Mouse (Mus musculus) gastrocnemius, adult 18-20 months (tissue): ENCODE measurements around the gene Tas2r124. TPM values are rescaled to one million over a fixed set of nuclear protein-coding genes. Genes with fewer than 3 reads are reported as not detected.

ENCODE experiments used
- DNase-seq: peaks from one replicate; pipeline ENCODE4 v3.0.0; 2021; ENCODE audit warnings: low spot score
- long read RNA-seq, 2 experiments: library from polyadenylated mRNA; stranded (forward); transcript quantifications; one replicate each; pipeline ENCODE4 v2.0.0; 2021
- total RNA-seq, 2 experiments: library from RNA; stranded (reverse); gene quantifications; 2 replicates each; pipeline ENCODE4 v1.2.3; 2021

Gene Tas2r124
- not detected for total RNA-seq
- long read RNA-seq, experiment 1, result 0 reads
- long read RNA-seq, experiment 2, result 0 reads

GRCm38 (mm10) chr6:132754430-132754829, at the start of gene Tas2r124:
TSS of gene Tas2r124 (plus strand) at chr6:132754730.
- DNase-seq, result no peak

GRCm38 (mm10) chr6:132711828-132712227, 42.7 kb upstream of the Tas2r124 start, which contains the start of gene Tas2r122:
TSS of gene Tas2r122 (minus strand) at chr6:132711928.
- DNase-seq, result no peak

- DNase-seq, result no peak
Measured at GRCm38 (mm10) chr6:132737935-132738334, 16.6 kb upstream of the Tas2r124 start, which contains the start of gene Tas2r115. TSS of gene Tas2r115 (minus strand) at chr6:132738035.

GRCm38 (mm10) chr6:132750206-132750605, 4.3 kb upstream of the Tas2r124 start:
- DNase-seq, result no peak

- DNase-seq, result no peak
Measured at GRCm38 (mm10) chr6:132761831-132762230, 7.3 kb downstream of the Tas2r124 start, which contains the start of gene Tas2r102. TSS of gene Tas2r102 (plus strand) at chr6:132762131.

GRCm38 (mm10) chr6:132778062-132778461, 23.5 kb downstream of the Tas2r124 start, which contains the start of gene Tas2r136:
TSS of gene Tas2r136 (minus strand) at chr6:132778162.
- DNase-seq, result no peak

- no peak for DNase-seq
Measured at GRCm38 (mm10) chr6:132795393-132795792, 40.9 kb downstream of the Tas2r124 start.

- no peak for DNase-seq
Measured at GRCm38 (mm10) chr6:132802518-132802917, 48.0 kb downstream of the Tas2r124 start, which contains the start of gene Tas2r117. TSS of gene Tas2r117 (plus strand) at chr6:132802818.

Other genes starting within 250 kb of the Tas2r124 start
- gene Prh1, start 184.9 kb upstream of the Tas2r124 start, total RNA-seq, result not detected
- not detected for gene Prp2, start 158.8 kb upstream of the Tas2r124 start, total RNA-seq
- not detected for gene A630073D07Rik, start 103.2 kb upstream of the Tas2r124 start, total RNA-seq
- not detected for gene Tas2r120, start 97.8 kb upstream of the Tas2r124 start, total RNA-seq
- gene Tas2r121, start 53.7 kb upstream of the Tas2r124 start, total RNA-seq, result not detected
- gene Tas2r122, start 42.8 kb upstream of the Tas2r124 start, total RNA-seq, result not detected
- gene Tas2r115, start 16.7 kb upstream of the Tas2r124 start, total RNA-seq, result not detected
- gene Tas2r102, start 7.4 kb downstream of the Tas2r124 start, total RNA-seq, result not detected
- not detected for gene Tas2r136, start 23.4 kb downstream of the Tas2r124 start, total RNA-seq
- gene Tas2r117, start 48.1 kb downstream of the Tas2r124 start, total RNA-seq, result not detected
- not detected for gene Tas2r123, start 92.4 kb downstream of the Tas2r124 start, total RNA-seq
- not detected for gene Tas2r116, start 100.7 kb downstream of the Tas2r124 start, total RNA-seq
- not detected for gene Tas2r110, start 113.3 kb downstream of the Tas2r124 start, total RNA-seq
- not detected for gene Tas2r113, start 138.3 kb downstream of the Tas2r124 start, total RNA-seq
- gene Tas2r125, start 154.9 kb downstream of the Tas2r124 start, total RNA-seq, result not detected
- not detected for gene Tas2r129, start 196.4 kb downstream of the Tas2r124 start, total RNA-seq
- gene Tas2r131, start 203.2 kb downstream of the Tas2r124 start, total RNA-seq, result not detected
- not detected for gene Tas2r109, start 226.2 kb downstream of the Tas2r124 start, total RNA-seq